Mouse (Mus musculus) stomach, postnatal 0 days (tissue): Measurements from ENCODE around the gene Scn11a. TPM values are rescaled to one million over a fixed set of nuclear protein-coding genes. Genes with fewer than 3 reads are reported as not detected.

Source experiments
- ATAC-seq: fragments of 200-750 bp; cut with Nextera tagmentation; 2 replicates; pipeline ENCODE4 v1.8.0; 2017; ENCODE audit not compliant: low FRiP score, low TSS enrichment
- DNase-seq: peaks from one replicate; pipeline ENCODE4 v3.0.0-alpha.2; 2016; ENCODE audit warnings: low spot score
- H3K27ac ChIP-seq: fragments of 300-500 bp; sonication (generic); replicated peaks from 2 replicates; pipeline ENCODE4 v1.5.1; 2014; ENCODE audit warnings: mild to moderate bottlenecking, control low read depth
- H3K27me3 ChIP-seq: fragments of 300-500 bp; sonication (generic); 2 replicates; pipeline ENCODE4 v1.6.1; 2014; ENCODE audit warnings: low read length; ENCODE audit not compliant: control insufficient read depth, insufficient read depth
- H3K36me3 ChIP-seq: fragments of 300-500 bp; sonication (generic); 2 replicates; pipeline ENCODE4 v1.6.1; 2014; ENCODE audit warnings: low read length, mixed read lengths; ENCODE audit not compliant: control insufficient read depth, insufficient read depth
- H3K4me1 ChIP-seq: fragments of 300-500 bp; sonication (generic); replicated peaks from 2 replicates; pipeline ENCODE4 v1.6.1; 2014; ENCODE audit warnings: antibody characterized with exemption; ENCODE audit not compliant: control insufficient read depth, insufficient read depth
- H3K4me2 ChIP-seq: fragments of 300-500 bp; sonication (generic); replicated peaks from 2 replicates; pipeline ENCODE4 v1.6.1; 2014; ENCODE audit warnings: low read depth, mild to moderate bottlenecking, control low read depth, moderate library complexity
- H3K4me3 ChIP-seq: fragments of 300-500 bp; sonication (generic); 2 replicates; pipeline ENCODE4 v1.5.1; 2014; ENCODE audit warnings: low read depth, low read length, control low read depth
- H3K9ac ChIP-seq: fragments of 300-500 bp; sonication (generic); 2 replicates; pipeline ENCODE4 v1.6.1; 2014; ENCODE audit warnings: mild to moderate bottlenecking, low read length, control low read depth, mixed read lengths
- H3K9me3 ChIP-seq: fragments of 300-500 bp; sonication (generic); 2 replicates; pipeline ENCODE4 v1.6.1; 2016; ENCODE audit warnings: low read length; ENCODE audit not compliant: control insufficient read depth
- CTCF ChIP-seq: IDR thresholded peaks from 2 replicates; pipeline ENCODE4 v1.5.1; 2016; ENCODE audit warnings: antibody characterized with exemption, low read depth, mild to moderate bottlenecking, moderate library complexity
- EP300 ChIP-seq: optimal IDR thresholded peaks from 2 replicates; pipeline ENCODE3; 2016; ENCODE audit warnings: antibody characterized with exemption
- WGBS: fragments of 180-500 bp; shearing (Covaris S2); extraction: QIAGEN DNeasy Blood & Tissue Kit; methylation state at CpG from one replicate; pipeline ENCODE4 v1.1.7; 2014; 5-methylcytosine and 5-hydroxymethylcytosine counted together
- polyA plus RNA-seq: library from polyadenylated mRNA; unstranded; fragments of >200 nt; fragmentation: Nextera tagmentation; extraction: Ambion mirVana; gene quantifications from 2 replicates; pipeline ENCODE4 v1.2.1, GENCODE M21; 2015

The Scn11a gene
- polyA plus RNA-seq, 1 experiment from 2014 or later, result 0.04 TPM

- H3K4me1 ChIP-seq, result no peaks in the 10 kb centered on the region
- no peak overlapping the region for H3K4me3 ChIP-seq
- no peaks in the 10 kb centered on the region for H3K36me3 ChIP-seq
- WGBS, result 91% methylated on average over 4 of the region's 4 CpGs
- no peaks in the 10 kb centered on the region for H3K9me3 ChIP-seq
- no peak overlapping the region for H3K4me2 ChIP-seq
- ATAC-seq (no peak), DNase-seq (no peak)
- TF ChIP-seq CTCF (no peak), EP300 (no peak)
- no peaks in the 10 kb centered on the region for H3K27me3 ChIP-seq
- no peak overlapping the region for H3K27ac ChIP-seq
- no peak overlapping the region for H3K9ac ChIP-seq
Observed at GRCm38 (mm10) chr9:119726990-119727389, 98.3 kb downstream of the Scn11a start.

- no peak overlapping the region for H3K27ac ChIP-seq
- no peaks in the 10 kb centered on the region for H3K9me3 ChIP-seq
- no peaks in the 10 kb centered on the region for H3K36me3 ChIP-seq
- DNase-seq, result no peak
- no peak overlapping the region for H3K9ac ChIP-seq
- H3K4me1 ChIP-seq, result no peaks in the 10 kb centered on the region
- no peak overlapping the region for H3K4me2 ChIP-seq
- no peak for ATAC-seq
- no peaks in the 10 kb centered on the region for H3K27me3 ChIP-seq
- H3K4me3 ChIP-seq, result no peak overlapping the region
- 47% methylated on average over 6 of the region's 6 CpGs for WGBS
- TF ChIP-seq CTCF (no peak), EP300 (no peak)
Observed at GRCm38 (mm10) chr9:119725293-119725862, 99.9 kb downstream of the Scn11a start.

DNA sequence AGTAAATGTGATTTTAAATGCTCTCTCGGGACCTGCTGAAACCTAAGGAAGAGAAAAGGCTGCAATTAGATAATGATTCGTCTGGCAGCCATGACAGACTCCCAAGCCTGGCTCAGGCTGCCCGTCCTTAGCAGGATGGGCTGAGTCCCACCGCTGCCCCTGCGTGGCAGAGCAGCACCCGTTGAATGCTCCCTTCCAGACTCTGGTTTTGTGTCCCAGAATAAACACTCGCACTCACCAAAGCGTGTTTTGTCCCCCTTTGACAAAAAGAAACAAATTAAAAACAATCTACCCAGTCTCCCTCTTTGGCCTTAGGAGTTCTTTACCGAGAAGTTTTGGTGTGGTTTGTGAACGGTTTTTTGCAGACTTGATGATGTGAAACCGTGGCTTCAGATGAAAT, 106.0 kb downstream of the Scn11a start, which contains the start of gene Scn10a:
Gene Scn10a (minus strand): TSS at position 101 of the 400 bp plus-strand sequence.
- TF ChIP-seq EP300, result no peak
- no peak for TF ChIP-seq CTCF
- DNase-seq (no peak), ATAC-seq (no peak)
- no peaks in the 10 kb centered on the region for H3K36me3 ChIP-seq
- H3K9me3 ChIP-seq, result no peaks in the 10 kb centered on the region
- 81% methylated on average over 11 of the region's 11 CpGs for WGBS
- no peak within 1 kb of the TSS for H3K4me3 ChIP-seq
- H3K4me2 ChIP-seq, result no peak within 1 kb of the TSS
- no peak within 1 kb of the TSS for H3K9ac ChIP-seq
- no peaks in the 10 kb centered on the region for H3K27me3 ChIP-seq
- no peak within 1 kb of the TSS for H3K27ac ChIP-seq
- H3K4me1 ChIP-seq, result no peaks in the 10 kb centered on the region

DNA sequence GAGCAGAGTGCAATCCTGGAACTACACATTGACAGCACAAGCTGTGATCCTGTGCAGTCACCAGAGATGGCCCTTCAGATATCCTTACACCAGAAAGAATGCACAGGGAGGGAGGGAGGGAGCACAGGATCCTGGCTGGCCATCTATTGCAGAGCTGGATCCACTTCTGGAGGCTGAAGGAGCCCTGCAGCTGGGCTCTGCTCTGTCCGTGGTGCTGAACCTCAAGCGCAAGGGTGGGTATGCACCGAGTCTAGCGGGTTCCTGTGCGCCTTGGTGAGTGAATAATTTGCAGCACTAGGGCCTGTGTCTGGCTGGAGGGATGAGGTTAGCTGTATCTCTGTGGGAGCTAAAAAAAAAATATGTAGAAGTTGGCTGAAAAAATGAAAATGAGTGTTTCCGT, 118.6 kb downstream of the Scn11a start:
- H3K27ac ChIP-seq, result no peak overlapping the region
- no peaks in the 10 kb centered on the region for H3K27me3 ChIP-seq
- no peaks in the 10 kb centered on the region for H3K36me3 ChIP-seq
- TF ChIP-seq EP300, result no peak
- TF ChIP-seq CTCF, result no peak
- no peak overlapping the region for H3K4me3 ChIP-seq
- no peak overlapping the region for H3K9ac ChIP-seq
- ATAC-seq (peak; percentile 54; the same call in 1 of the 2 replicates), DNase-seq (peak; percentile 70)
- no peaks in the 10 kb centered on the region for H3K9me3 ChIP-seq
- no peaks in the 10 kb centered on the region for H3K4me1 ChIP-seq
- 11% methylated on average over 6 of the region's 6 CpGs for WGBS
- H3K4me2 ChIP-seq, result no peak overlapping the region

Other genes starting within 250 kb of the Scn11a start
- 0.10 and 0.18 TPM in 2 replicates for gene Scn5a, start 246.4 kb downstream of the Scn11a start, polyA plus RNA-seq
- 0.07 TPM in 1 of 2 replicates, not detected in the other for gene Scn10a, start 106.1 kb downstream of the Scn11a start, polyA plus RNA-seq
- gene Wdr48, start 69.4 kb upstream of the Scn11a start, polyA plus RNA-seq, result 16.2 and 17.2 TPM in 2 replicates
- 17.8 and 18.8 TPM in 2 replicates for gene Gorasp1, start 112.1 kb upstream of the Scn11a start, polyA plus RNA-seq
- 0.04 TPM in 2 replicates for gene Ttc21a, start 112.2 kb upstream of the Scn11a start, polyA plus RNA-seq
- gene Csrnp1, start 159.2 kb upstream of the Scn11a start, polyA plus RNA-seq, result 5.5 and 5.6 TPM in 2 replicates
- 0.05 and 0.11 TPM in 2 replicates for gene Xirp1, start 198.1 kb upstream of the Scn11a start, polyA plus RNA-seq
- 8.6 and 9.5 TPM in 2 replicates for gene Cx3cr1, start 244.4 kb upstream of the Scn11a start, polyA plus RNA-seq